Mouse (Mus musculus) Muller cell, postnatal 12 days (primary cell): ENCODE measurements around the gene Hsd17b3.
A peak's percentile ranks its signal among the peaks of the same experiment; 100 is the strongest.

Experiments used
- DNase-seq: peaks from one replicate; pipeline ENCODE4 v3.0.0-alpha.2; 2015; ENCODE audit errors: inconsistent ontology term

The Hsd17b3 gene

GRCm38 (mm10) chr13:64089130-64089529 is at the start of gene Hsd17b3:
Gene Hsd17b3, minus strand, starts transcription at chr13:64089230.
- no peak for DNase-seq

- peak; percentile 63 for DNase-seq
Observed at GRCm38 (mm10) chr13:64129616-64130375, 40.8 kb upstream of the Hsd17b3 start.

- peak; percentile 61 for DNase-seq
Observed at GRCm38 (mm10) chr13:64128858-64129615, 40.0 kb upstream of the Hsd17b3 start, which contains the start of gene Slc35d2. Gene Slc35d2, minus strand, starts transcription at chr13:64129368.

GRCm38 (mm10) chr13:64126316-64126715 is 37.3 kb upstream of the Hsd17b3 start:
- DNase-seq = no peak

- DNase-seq = no peak
Observed at GRCm38 (mm10) chr13:64124886-64125285, 35.9 kb upstream of the Hsd17b3 start.

- no peak for DNase-seq
Observed at GRCm38 (mm10) chr13:64123491-64124188, 34.6 kb upstream of the Hsd17b3 start.

GRCm38 (mm10) chr13:64120760-64121159 is 31.7 kb upstream of the Hsd17b3 start:
- DNase-seq = no peak

GRCm38 (mm10) chr13:64117442-64117841 is 28.4 kb upstream of the Hsd17b3 start:
- no peak for DNase-seq

- DNase-seq = no peak
Observed at GRCm38 (mm10) chr13:64110421-64110820, 21.4 kb upstream of the Hsd17b3 start.

- DNase-seq = no peak
Observed at GRCm38 (mm10) chr13:64108381-64108850, 19.4 kb upstream of the Hsd17b3 start.

- no peak for DNase-seq
Observed at GRCm38 (mm10) chr13:64107535-64107934, 18.5 kb upstream of the Hsd17b3 start.

GRCm38 (mm10) chr13:64107105-64107504 is 18.1 kb upstream of the Hsd17b3 start:
- no peak for DNase-seq

GRCm38 (mm10) chr13:64105690-64106089 is 16.7 kb upstream of the Hsd17b3 start:
- DNase-seq = peak; percentile 45

GRCm38 (mm10) chr13:64100186-64100585 is 11.2 kb upstream of the Hsd17b3 start:
- no peak for DNase-seq

GRCm38 (mm10) chr13:64098992-64099391 is 10.0 kb upstream of the Hsd17b3 start:
- no peak for DNase-seq

- DNase-seq = peak; percentile 60
Observed at GRCm38 (mm10) chr13:64093341-64093740, 4.3 kb upstream of the Hsd17b3 start.

GRCm38 (mm10) chr13:64092752-64093151 is 3.7 kb upstream of the Hsd17b3 start:
- DNase-seq = no peak

GRCm38 (mm10) chr13:64092141-64092540 is 3.1 kb upstream of the Hsd17b3 start:
- DNase-seq = no peak

GRCm38 (mm10) chr13:64091006-64091405 is 2.0 kb upstream of the Hsd17b3 start:
- DNase-seq = peak; percentile 56

- DNase-seq = no peak
Observed at GRCm38 (mm10) chr13:64090278-64090677, 1.2 kb upstream of the Hsd17b3 start.

GRCm38 (mm10) chr13:64088057-64088456 is 973 bp downstream of the Hsd17b3 start:
- no peak for DNase-seq

GRCm38 (mm10) chr13:64086036-64086435 is 3.0 kb downstream of the Hsd17b3 start:
- peak; percentile 33 for DNase-seq
